Mouse (Mus musculus) mature B cell (primary cell): Measurements from ENCODE around the gene Ctf2.
"Not testable (repeated sequence)": the region's sequence is repeated elsewhere in the genome, so short reads cannot be mapped to it uniquely, and the experiment has no call there.

Source experiments
- in situ Hi-C: fragments of 300-500 bp; cut with MboI; formaldehyde crosslinking; loops from 2 replicates; pipeline ENCODE4 v1.14.3; 2019

The Ctf2 gene

DNA sequence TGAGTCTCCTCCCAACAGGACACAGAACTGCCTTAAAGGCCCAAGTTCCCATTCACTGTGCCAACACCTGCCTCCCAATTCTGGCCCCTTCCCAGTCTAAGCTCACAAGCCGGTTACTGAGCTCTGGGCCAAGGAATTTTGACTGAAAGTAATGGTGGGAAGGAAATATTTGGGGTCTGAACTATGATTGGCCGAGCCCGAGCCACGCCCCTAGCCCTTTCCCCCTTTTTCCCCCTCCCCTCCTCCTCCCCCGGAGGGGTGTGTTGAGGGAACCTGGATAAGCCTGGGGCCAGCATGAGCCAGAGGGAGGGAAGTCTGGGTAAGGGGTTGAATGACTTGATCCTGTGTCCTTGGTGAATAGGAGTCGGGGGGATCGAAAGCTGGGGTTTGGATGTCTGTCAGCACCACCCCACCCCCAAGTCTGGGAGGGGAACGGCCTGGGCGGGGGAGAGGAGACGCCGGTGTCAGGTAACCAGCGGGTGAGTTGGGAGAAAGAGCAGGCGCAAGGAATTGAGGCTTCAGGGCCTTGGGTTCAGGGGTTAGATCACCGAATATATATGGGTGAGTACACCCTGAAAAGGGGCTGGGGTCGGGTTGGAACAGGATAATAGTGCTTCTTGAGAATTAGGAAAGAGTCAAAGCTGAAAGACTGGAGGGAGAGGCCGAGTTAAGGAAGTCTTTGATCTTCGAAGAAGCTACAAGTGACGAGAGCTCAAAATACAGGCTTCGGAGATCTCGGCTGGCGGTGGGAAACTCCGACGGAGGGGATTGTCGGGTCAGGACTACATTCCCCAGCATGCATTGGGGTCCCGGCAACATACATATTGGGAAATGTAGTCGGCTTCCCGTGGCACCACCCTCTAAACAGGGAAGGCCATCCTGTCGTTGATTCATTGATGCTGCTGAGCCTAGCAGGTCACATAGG, 19.2 kb downstream of the Ctf2 start, which contains the start of gene Ctf1:
Gene Ctf1, plus strand, starts transcription at position 276 of the 925 bp plus-strand sequence.
- in situ Hi-C loops = no loop called here

DNA sequence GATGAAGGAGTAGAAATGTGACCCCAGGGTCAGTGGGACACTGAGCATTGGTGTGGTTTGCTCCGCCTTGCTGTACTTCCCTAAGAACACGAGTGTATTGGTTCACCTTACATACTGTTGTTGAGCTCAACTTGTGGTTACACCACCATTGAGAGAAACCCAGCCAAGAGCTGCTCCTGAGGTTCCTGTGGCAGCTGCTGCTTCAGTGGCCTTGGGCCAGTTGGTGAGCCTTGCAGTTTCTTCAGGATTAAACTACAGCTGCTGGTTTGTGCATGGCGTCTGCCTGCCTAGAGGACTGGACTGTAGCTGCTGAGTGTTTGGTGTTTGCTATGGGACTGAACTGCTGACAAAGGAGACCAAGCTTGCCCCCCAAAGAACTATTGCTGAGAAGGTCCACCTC, 20.5 kb downstream of the Ctf2 start:
- in situ Hi-C loops = no loop called here

DNA sequence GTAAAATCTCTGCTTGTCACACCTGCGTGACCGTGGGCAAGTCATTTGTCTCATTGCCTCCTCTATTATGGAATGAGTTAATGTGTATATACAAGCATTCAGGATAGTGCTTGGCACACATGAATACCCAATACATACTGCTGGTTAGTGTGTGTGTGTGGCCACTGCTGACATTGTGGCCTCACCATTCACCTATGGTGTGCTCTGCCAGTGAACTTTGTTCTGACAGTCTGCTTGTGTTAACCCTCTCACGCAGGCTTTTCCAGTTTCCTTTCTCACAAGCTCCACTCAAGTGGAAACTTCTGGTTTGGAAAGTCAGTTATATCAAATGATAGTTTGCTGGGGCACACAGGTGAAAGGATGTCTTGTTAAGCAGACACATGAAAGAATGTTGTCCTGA, 20.9 kb downstream of the Ctf2 start:
- in situ Hi-C loops = no loop called here

DNA sequence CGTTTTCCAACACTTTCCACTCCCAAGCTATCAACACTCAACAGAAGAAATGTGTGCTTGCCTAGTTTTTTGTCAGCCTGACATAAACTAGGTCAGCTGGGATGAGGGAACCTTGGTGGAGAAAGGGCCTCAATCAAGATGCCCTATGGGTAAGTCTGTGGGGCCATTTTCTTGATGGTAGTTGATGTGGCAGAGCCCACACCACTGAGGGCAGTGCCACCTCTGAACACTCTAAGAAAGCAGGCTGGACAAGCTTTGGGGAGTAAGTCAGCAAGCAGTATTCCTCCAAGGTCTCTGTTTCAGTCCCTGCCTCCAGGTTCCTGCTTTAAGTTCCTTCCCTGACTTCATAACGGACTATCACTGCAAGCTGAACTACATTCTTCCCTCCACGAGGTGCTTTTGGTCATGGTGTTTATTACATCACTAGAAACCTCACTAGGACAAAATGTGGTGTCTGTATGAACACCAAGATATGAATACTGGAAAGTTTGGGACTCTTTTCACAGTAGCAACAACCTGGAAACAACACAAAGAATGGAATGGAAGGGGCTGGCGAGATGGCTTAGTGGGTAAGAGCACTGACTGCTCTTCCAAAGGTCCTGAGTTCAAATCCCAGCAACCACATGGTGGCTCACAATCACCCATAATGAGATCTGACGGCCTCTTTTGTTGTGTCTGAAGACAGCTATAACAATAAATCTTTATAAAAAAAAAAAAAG, 22.5 kb downstream of the Ctf2 start:
- in situ Hi-C loops = no loop called here

DNA sequence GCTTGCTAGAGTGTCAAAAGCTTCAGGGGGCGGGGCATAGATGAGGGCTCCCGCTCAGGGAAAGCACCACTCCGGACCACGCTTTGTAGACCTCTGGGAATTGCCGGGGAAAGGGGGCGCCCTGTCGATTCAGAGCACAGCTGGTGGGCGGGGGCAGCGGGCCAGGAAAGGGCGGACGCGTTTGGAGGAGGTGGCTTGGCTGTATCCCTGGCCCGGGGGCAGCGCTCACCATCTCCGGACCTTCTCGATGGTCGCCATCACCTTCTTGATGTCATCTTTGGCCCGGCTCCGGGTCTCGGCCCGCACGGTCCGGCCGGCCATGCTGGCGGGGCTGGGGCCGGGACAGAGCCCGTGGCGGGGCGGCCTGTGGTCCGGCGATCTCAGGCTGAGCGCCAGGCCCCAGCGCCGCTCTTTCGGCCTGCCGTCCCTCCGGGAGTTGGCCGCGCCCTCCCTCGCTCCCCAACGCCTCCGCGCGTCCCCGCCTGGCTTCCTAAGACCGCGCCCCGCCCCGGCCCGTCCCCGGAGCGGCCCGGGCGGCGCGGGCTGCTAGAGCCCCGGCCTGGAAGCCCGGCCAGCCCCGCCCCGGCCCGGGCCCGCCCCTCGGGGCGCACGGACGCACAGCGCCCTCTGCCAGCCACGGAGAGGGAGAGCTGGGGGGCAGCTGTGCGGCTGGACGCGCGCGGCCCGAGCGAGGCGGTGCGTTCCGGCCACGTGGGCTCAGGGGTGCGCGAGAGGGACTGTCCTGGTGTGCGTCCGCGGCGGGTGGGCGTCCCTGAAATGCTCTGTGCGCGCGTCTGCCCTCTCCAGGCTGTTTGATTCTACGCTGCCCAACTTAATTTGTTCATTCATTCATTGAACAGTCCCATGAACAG, 23.5 kb downstream of the Ctf2 start, which contains the start of gene Bcl7c:
Gene Bcl7c, minus strand, starts transcription at position 727 of the 872 bp plus-strand sequence.
- in situ Hi-C loops = no loop called here

DNA sequence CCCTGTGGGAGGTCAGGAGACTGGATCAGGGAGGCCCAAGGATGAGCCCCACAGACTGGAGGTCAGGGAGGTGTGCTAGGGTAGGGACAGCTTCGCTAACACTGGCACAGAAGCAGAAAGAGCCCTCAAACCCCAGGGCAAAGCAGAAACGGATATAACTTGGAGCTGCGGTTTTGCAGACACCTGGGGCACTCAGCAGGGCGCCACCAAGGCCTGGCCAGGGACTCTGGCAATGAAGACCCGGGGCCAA, 24.1 kb downstream of the Ctf2 start:
- in situ Hi-C loops = no loop called here

DNA sequence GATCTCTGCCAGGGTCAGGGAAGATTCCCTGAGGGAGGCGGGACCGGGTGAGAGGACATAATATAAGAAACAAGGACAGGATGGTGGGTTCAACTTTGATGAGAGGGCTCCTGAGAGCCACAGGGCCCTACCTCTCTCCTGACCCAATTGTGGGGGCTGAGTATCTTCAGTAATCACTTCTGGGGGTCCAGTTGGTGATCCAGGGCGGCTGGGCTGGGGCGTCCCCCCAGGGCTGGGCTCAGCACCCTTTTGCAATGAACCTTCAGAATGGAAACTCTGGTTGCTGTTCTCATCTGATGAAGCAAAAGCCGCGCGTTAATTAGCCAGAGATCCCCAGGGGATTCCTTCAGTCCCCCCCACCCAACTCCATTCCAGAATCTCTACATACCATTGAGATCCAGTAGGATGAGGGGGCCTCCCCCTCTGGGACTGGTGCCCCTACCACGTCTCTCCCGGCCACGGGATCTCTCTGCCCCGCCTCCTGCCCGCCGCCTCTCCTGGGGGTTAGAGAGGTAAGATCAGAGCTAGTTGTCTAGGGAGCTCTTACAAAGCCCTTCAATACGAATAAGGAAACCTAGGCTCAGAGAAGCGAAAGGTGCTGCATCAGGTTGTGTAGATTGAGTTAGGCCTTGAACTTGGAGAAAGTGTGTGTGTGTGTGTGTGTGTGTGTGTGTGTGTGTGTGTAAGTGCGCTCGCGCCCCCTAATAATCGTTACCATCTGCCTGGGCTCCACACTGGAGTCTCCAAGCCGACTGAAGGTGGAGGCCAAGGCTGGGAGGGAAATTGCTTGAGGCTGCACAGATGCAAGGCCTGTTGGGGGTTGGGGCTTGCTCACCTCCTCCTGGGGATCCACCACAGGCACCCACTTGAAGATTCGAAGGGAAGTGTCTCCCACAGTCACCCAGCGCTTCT, 24.7 kb downstream of the Ctf2 start:
- in situ Hi-C loops = no loop called here

DNA sequence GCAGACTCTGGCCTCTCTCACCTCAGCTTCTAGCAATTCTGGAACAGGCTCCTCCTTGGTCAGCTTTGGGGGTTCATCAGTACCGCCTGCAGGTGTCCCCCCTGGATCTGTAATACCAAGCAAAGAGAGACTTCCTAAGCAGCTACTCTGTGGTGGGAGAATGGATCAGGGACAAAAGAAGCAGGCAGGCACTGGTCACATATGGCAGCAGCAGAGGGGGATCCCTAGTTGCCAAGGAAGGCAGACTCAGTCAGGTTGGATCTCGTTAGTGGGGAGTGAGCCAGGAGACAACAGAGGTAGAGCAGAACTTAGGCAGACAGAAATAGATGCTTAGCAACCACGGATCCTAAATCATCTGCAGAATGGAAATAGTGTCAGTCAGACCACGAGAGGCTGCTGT, 26.3 kb downstream of the Ctf2 start:
- in situ Hi-C loops = no loop called here

DNA sequence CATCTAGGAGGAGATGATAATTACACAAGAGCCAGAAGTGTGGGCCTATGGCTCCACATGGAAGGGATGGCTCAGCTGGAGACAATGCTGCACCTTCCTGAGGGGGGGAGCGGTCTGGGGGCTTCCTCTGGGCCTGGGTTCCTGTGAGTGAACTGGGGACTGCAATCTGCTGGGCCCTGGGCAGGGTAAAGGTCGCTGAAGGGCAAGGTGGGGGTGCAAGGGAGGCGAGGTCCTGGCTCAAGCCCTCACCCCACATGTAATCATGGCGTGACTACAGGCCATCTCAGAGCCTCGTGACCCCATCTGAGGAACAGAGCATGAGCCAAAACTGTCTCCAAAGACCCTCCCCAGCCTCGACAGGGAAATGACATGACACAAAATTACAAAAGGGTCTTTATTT, 27.4 kb downstream of the Ctf2 start:
- in situ Hi-C loops = no loop called here

DNA sequence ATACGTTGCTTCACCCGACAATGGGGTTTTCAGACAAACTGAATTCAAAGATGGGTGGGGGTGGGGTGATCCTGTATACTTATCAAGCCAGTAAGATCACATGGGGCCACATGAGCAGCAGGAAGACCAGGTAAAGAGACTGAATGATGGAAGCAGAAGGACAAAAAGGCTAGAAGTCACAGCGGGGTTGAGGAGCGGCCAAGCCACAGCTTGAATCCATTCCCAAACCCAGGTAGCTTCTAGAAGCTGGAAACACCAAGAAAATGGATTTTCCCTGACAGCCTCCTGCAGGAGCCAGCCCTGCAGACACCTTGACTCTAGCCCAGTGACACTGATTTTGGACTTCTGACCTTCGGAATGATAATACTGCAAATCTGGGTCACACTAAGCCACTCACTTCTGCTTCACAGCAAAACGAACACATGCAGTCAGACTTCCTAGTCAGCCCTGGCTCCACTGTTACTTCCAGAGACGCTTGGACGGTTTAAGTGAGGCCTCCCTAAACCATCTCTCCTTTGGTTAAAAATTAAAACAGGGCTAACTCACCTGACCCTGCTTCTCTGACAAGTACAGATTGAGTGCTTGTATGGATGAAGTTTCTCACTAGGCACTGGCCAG, 28.3 kb downstream of the Ctf2 start:
- in situ Hi-C loops = no loop called here

DNA sequence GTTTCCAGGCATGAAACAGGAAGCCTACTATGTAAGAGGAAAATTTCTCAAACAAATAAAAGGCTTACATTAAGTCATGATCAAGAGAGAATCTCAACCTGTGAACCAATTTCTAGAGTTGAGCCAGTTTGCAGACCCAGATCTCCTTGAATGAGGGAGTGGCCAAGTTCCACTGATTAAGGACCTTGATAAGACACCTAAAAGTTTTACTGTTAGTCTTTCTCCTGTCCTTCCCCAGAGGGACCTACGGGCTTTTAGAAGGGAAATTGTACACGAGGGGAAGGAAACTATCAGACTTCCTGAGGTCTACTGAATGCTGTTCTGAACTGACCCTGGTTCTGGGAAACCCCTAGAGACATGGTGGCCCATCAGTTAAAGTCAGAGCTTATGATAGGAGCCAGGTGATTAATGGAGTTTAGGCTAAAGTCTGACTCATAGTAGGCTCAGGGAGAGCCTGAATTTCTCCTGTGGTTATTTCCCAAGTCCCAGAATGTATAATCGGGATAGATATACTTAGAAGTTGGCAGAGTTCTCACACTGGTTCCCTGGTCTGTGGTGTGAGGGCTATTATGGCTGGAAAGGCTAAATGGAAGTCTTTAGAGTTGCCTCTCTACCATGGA, 31.1 kb downstream of the Ctf2 start:
- in situ Hi-C loops = no loop called here

DNA sequence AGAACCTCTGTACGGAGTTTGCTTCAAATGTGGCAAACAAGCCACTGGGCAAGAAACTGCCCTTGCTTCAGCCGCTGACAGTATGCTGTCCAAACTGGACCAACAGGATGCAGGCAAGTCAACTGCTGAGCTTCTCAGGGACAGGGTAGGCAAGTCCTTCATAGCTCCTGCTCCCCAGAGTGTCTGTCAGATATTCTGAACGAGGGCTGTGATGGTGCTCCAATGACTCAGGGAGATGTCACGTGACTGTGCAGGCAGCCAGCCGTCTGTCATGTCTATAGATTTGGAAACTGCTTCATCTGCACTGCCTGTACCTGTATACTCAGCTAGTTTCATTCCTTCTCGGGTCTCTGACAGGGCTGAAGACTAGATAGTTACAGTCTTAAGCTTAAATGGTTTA, 33.0 kb downstream of the Ctf2 start:
- in situ Hi-C loops = no loop called here

DNA sequence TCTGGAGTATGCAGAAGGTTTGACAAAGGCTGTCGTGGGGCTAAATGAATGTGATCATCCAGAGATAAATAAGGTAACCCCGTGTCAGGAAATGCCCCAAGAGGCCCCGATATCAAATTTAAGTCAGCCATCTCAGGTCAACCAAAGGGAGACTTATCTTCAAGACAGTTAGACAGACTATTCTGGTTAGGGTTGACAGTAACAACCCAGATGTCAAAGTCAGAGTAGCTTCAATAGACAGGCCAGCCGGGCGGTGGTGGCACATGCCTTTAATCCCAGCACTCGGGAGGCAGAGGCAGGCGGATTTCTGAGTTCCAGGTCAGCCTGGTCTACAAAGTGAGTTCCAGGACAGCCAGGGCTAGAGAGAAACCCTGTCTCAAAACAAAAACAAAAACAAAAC, 38.2 kb downstream of the Ctf2 start:
- in situ Hi-C loops = not testable (repeated sequence)

DNA sequence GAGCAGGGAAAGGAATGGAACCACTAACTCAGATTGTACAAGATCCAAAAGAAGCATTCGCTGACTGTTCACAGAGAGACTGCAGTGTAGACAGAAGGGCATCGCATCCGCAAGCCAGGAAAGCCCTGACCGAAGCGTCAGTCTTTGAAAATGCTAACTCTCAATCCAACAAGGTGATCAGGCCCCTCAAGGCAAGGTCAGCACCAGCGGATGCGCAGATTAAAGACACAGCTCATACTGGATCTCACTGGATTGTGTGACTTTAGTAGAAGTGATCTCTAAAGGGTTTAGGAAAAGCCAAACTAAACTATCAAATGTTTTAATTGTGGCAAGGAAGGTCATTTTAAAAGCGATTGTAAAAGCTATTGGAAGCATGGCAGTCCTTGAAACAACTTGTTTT, 38.7 kb downstream of the Ctf2 start:
- in situ Hi-C loops = no loop called here

DNA sequence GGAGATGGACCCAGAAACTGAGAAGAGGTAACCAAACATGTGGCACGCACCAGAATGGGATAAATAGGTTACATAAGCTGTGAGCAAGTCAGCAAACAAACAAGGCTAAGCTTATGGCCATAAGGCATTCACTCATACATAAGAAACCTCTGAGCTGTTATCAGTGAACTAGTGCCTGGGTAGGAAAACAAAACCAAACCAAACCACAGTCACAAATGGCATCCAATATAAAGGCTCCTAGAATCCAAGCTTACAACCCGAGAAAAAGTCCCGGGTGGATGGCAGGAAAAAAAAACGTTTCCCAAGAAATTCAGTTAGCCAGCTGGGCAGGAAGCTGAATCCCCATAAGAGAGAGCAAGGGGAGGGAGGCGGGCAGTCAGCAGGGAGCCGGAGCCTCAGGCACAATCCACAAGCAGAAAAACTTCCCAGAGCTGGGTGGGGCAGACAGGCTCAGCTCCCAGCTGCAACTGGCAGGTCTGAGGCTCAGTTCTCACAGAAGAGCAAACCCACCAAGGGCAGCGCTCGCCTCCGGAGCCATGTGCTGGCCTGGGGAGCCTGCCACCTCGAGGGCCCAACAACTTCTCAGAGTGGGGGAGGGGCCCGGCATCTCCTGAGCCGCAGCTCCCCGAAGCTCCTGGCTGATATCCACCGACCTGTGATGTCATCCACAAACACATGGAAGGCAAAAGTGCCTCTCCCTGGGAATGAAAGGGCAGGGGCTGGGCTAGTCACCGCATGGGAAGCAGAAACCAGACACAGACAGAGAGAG, 40.6 kb downstream of the Ctf2 start:
- in situ Hi-C loops = no loop called here

DNA sequence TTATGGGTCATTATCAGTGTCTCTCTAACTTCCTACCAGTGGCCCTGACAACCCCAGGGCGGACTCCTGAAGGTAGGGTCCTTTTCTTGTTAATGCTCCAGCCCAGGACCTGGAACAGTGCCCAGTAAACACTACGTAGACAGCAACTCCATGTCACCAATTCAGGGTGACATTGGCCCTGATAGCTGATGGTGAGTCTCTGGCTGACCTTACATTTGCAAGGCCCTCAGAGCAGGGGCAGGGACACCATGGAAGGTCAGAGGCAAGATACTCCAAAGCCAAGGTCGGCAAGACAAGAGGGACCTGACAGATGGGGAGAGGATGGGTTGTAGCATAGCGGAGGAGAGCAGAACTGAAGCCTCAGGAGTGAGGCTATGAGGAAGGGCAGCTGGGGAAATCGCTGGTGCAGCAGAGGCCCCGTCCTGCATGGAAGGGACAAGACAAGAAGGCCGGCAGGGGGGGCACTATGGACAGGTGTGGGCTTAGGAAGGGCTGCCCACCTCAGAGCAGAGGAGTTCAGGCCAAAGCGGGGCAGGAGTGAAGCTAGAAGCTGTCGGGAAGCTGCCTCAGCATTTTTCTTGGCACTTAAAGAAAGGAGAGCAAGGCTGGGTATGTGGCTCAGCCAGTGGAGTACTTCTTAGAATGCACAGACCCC, 42.2 kb downstream of the Ctf2 start:
- in situ Hi-C loops = no loop called here

DNA sequence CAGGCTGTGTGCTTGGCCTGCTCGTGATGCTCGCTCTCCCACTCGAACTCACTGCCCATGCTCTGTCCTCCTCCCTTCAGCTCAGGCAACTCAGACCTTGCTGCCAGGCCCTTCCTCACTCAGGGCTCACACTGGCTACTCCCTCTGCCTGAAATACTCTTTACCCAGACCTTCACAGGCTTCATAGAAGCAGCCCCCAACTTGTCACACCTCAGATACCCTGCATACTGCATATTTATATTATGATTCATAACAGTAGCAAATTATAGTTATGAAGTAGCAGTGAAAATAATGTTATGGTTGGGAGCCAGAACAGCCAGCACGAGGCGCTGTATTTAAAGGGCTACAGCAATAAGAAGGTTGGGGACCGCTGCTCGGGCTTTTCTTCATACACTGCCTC, 43.0 kb downstream of the Ctf2 start:
- in situ Hi-C loops = no loop called here

DNA sequence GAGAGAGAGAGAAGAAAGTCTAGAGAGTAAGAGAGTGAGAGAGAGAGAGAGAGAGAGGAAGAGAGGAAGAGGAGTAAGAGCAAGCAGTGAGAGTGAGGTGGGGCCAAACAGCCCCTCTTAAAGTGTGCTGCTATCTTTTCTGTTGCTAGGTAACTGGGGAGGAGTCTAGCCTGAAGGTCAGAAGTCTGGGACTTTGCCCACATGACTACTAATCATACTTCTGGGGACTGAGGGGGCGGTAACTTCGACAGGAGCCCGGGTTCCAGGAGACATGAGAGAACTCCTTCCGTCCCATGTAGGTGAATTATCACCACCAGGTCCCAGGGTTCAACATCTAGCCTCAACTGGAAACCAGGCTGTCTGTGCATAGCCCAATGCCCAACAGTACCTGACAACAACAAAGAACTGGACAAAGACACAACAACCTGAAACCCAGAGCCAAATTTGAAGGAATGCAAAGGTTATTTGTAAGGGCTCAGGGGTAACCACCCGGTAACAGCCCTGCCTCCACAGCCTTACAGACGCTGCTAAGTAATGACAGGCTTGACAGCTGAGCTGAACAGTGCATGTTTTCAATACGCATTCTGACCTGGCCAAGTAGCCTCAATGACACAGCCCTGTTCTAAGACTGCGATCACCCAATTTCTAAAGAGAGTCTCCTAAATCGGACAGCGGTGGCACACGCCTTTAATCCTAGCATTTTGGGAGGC, 45.1 kb downstream of the Ctf2 start:
- in situ Hi-C loops = no loop called here
